Mouse (Mus musculus) liver, embryonic 14.5 days (tissue): ENCODE results near the gene Ntn3. TPM values are rescaled to one million over a fixed set of nuclear protein-coding genes. Genes with fewer than 3 reads are reported as not detected.
A peak's percentile ranks its signal among the peaks of the same experiment; 100 is the strongest.

Source experiments
- ATAC-seq: fragments of 200-750 bp; cut with Nextera tagmentation; 2 replicates; pipeline ENCODE4 v1.8.0; 2017; ENCODE audit warnings: moderate number of reproducible peaks, mild to moderate bottlenecking, moderate library complexity; ENCODE audit not compliant: insufficient read depth
- DNase-seq, 3 experiments: peaks; one replicate each; pipeline ENCODE4 v3.0.0-alpha.2; 2012 to 2013; ENCODE audit warnings: low read depth in 3 of 3, low spot score in 3 of 3
- H3K27ac ChIP-seq: fragments of 300-500 bp; sonication (generic); 2 replicates; pipeline ENCODE4 v1.5.1; 2014; ENCODE audit warnings: moderate library complexity, mild to moderate bottlenecking, control low read depth, inconsistent platforms
- H3K27me3 ChIP-seq: fragments of 300-500 bp; sonication (generic); 2 replicates; pipeline ENCODE4 v1.6.1; 2014; ENCODE audit warnings: mild to moderate bottlenecking, low read length, moderate library complexity; ENCODE audit not compliant: control insufficient read depth, insufficient read depth
- H3K36me3 ChIP-seq: fragments of 300-500 bp; sonication (generic); replicated peaks from 2 replicates; pipeline ENCODE4 v1.6.1; 2014; ENCODE audit warnings: low read depth; ENCODE audit not compliant: control insufficient read depth, insufficient read depth
- H3K4me1 ChIP-seq, 2 experiments: fragments of 200-500 bp in 1 of 2; fragments of 300-500 bp in 1 of 2; sonication (generic) in 1 of 2; replicated peaks; 2 replicates each; pipeline ENCODE4 v1.6.1; 2012 to 2014; ENCODE audit warnings: antibody characterized with exemption in 1 of 2, inconsistent platforms in 1 of 2, low read length in 1 of 2; ENCODE audit not compliant: control insufficient read depth in 2 of 2, insufficient read depth in 2 of 2
- H3K4me2 ChIP-seq: fragments of 300-500 bp; sonication (generic); 2 replicates; pipeline ENCODE4 v1.6.1; 2014; ENCODE audit warnings: low read depth, mild to moderate bottlenecking, control low read depth, moderate library complexity
- H3K4me3 ChIP-seq, 2 experiments: fragments of 200-500 bp in 1 of 2; fragments of 300-500 bp in 1 of 2; sonication (generic) in 1 of 2; 2 replicates each; pipeline ENCODE4 v1.5.1; 2012 to 2014; ENCODE audit warnings: low read depth in 2 of 2, low read length in 2 of 2, mild to moderate bottlenecking in 2 of 2, control low read depth in 1 of 2, inconsistent platforms in 1 of 2, moderate library complexity in 1 of 2; ENCODE audit not compliant: insufficient read depth in 1 of 2
- H3K9ac ChIP-seq: fragments of 300-500 bp; sonication (generic); replicated peaks from 2 replicates; pipeline ENCODE4 v1.6.1; 2014; ENCODE audit warnings: mild to moderate bottlenecking, control low read depth, moderate library complexity
- H3K9me3 ChIP-seq: fragments of 300-500 bp; sonication (generic); 2 replicates; pipeline ENCODE4 v1.6.1; 2016; ENCODE audit warnings: low read length, mixed read lengths; ENCODE audit not compliant: control insufficient read depth
- CTCF ChIP-seq: IDR thresholded peaks from 2 replicates; pipeline ENCODE4 v1.5.1; 2016; ENCODE audit warnings: antibody characterized with exemption, low read depth, control low read depth
- EP300 ChIP-seq: IDR thresholded peaks from 2 replicates; pipeline ENCODE4 v1.6.1; 2016; ENCODE audit warnings: antibody characterized with exemption, low read depth
- WGBS: fragments of 180-500 bp; shearing (Covaris S2); extraction: QIAGEN DNeasy Blood & Tissue Kit; methylation state at CpG from one replicate; pipeline ENCODE4 v1.1.7; 2014; ENCODE audit not compliant: insufficient replicate concordance; 5-methylcytosine and 5-hydroxymethylcytosine counted together
- polyA plus RNA-seq, 2 experiments: library from polyadenylated mRNA; depleted of rRNA in 1 of 2; stranded (reverse) in 1 of 2; unstranded in 1 of 2; fragments of >200 nt; fragmentation: Nextera tagmentation in 1 of 2; extraction: Ambion mirVana in 1 of 2; gene quantifications; 2 replicates each; pipeline versions ENCODE4 v1.2.1 to v1.2.3; 2012 to 2014

Ntn3 gene
- polyA plus RNA-seq (2012; rRNA removed) (0.59 and 0.64 TPM in 2 replicates), polyA plus RNA-seq (2014; fragmentation: Nextera tagmentation; extraction: Ambion mirVana) (0.45 and 0.69 TPM in 2 replicates)

- peak within 1 kb of the TSS; percentile 42 to 67 for H3K4me3 ChIP-seq
- WGBS = 3% methylated on average over 43 of the region's 43 CpGs
- H3K4me2 ChIP-seq = peak within 1 kb of the TSS; percentile 97
- H3K9me3 ChIP-seq = no peaks in the 10 kb centered on the region
- ATAC-seq (peak; percentile 85), DNase-seq (peak; percentile 85 to 87 (median 87))
- TF ChIP-seq CTCF (no peak), EP300 (peak; percentile 79)
- H3K9ac ChIP-seq = peak within 1 kb of the TSS; percentile 76
- peaks cover 57 to 65% of the 10 kb centered on the region in 2 experiments for H3K4me1 ChIP-seq
- H3K27me3 ChIP-seq = peaks cover 3% of the 10 kb centered on the region; the same call in 1 of the 2 replicates
- H3K27ac ChIP-seq = peak within 1 kb of the TSS; percentile 95
- H3K36me3 ChIP-seq = no peaks in the 10 kb centered on the region
These were observed at the start of gene Ntn3 for GRCm38 (mm10) chr17:24209043-24209915. Gene Ntn3, minus strand, starts transcription at chr17:24209531.

DNA sequence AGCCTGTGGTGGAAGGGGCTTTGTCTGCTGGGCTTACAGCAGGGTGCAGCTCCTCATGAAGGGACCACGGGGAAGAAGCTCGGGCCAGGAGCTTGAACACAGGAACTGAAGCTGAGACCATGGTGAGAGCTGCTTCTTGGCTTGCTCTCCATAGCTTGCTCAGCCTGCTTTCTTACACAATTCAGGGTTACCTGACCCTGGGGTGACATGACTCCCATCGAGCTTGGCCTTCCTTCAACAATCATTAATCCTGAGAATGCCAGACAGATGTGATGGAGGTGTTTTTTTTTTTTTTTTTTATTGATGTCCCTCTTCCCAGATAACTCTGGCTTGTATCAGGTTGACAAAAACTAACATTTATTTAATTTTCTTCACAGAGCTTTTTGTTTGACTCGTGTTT is 49.6 kb upstream of the Ntn3 start:
- Histone ChIP-seq H3K27ac (no peak overlapping the region), H3K9me3 (no peaks in the 10 kb centered on the region), H3K4me3 (no peak overlapping the region), H3K4me1 (no peaks in the 10 kb centered on the region; a peak in 1 of 4 replicates), H3K9ac (no peak overlapping the region), H3K4me2 (no peak overlapping the region), H3K36me3 (no peaks in the 10 kb centered on the region), H3K27me3 (no peaks in the 10 kb centered on the region)
- WGBS = 50% methylated on average over 4 of the region's 4 CpGs
- TF ChIP-seq CTCF = no peak
- TF ChIP-seq EP300 = no peak
- ATAC-seq (no peak), DNase-seq (no peak)

DNA sequence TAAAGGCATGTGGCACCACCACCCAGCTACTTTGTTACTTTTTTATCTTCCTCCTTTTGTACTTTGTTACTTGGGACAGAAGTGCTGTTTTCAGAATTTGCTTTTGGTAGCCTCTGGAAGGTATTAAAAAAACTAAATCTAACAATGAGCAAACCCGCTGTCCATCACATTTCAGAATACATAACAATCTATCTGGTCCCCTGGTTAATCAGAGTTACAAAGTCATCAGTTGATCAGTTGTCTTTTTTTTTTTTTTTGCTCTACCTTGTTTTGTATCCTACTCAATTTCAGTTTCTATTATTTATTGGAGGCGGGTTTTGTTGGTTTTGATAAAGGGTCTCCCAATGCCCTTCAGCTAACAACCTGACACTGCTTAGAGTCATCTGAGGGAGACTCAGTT is 43.0 kb upstream of the Ntn3 start:
- DNase-seq = no peak
- peak overlapping the region; percentile 89 for H3K27ac ChIP-seq
- WGBS = 84% methylated on average over 2 of the region's 2 CpGs
- peaks cover 19% of the 10 kb centered on the region for H3K36me3 ChIP-seq
- peak overlapping the region; percentile 94 for H3K9ac ChIP-seq
- no peaks in the 10 kb centered on the region for H3K9me3 ChIP-seq
- no peak for TF ChIP-seq CTCF
- TF ChIP-seq EP300 = no peak
- peak overlapping the region in 1 of 2 experiments; percentile 79; a peak in 2 of 4 replicates for H3K4me3 ChIP-seq
- H3K27me3 ChIP-seq = no peaks in the 10 kb centered on the region
- peak overlapping the region; percentile 97 for H3K4me2 ChIP-seq
- ATAC-seq = no peak
- H3K4me1 ChIP-seq = peaks cover 13 to 18% of the 10 kb centered on the region in 2 experiments

DNA sequence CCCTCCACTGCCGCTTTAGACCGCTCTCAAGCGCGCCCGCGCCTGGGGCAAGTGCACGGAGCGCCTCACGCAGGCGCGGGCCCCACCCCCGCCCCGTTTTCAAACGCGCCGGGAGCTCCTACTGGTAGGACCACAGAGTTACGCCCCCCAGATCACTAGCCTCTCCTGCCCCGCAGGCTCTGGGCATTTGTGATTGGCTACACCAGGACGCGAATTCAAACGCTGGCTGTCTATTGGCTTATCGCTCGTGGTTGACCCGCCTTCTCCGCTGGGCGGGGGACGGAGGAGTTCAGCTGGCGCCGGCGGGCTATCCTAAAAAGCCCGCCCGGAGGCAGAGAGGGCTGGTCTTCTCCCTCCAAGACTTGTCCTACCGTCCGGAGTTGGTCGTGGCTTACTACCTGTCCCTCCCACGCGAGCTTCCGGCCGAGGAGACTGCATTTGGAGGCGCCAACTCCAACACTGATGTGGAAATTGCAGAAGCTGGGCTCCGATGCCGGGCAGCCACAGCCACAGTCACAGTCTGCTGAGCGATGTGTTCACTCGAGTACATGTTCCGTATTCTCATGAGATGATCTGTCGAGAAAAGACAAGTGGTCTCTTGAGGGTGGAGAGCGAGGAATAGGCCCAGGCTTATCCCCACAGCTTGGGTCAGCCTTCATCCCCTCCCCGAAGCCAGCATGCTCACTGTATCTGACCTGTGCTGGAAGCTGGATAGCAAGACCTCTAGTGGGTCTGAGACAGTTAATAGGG is 42.2 kb upstream of the Ntn3 start, which contains the start of gene Ccnf:
TSS of gene Ccnf (minus strand) at position 165 of the 750 bp plus-strand sequence.
- WGBS = under 1% methylated on average over 48 of the region's 48 CpGs
- H3K4me3 ChIP-seq = peak within 1 kb of the TSS; percentile 77 to 79

More for the DNA sequence above, 42.2 kb upstream of the Ntn3 start, which contains the start of gene Ccnf:
- TF ChIP-seq EP300 = peak; percentile 62
- peak; percentile 49 for TF ChIP-seq CTCF
- peaks cover 27% of the 10 kb centered on the region for H3K36me3 ChIP-seq
- H3K9ac ChIP-seq = peak within 1 kb of the TSS; percentile 94
- peaks cover 13 to 18% of the 10 kb centered on the region in 2 experiments for H3K4me1 ChIP-seq
- ATAC-seq (peak; percentile 99), DNase-seq (peak; percentile 98 to 99 (median 99))
- peak within 1 kb of the TSS; percentile 89 for H3K27ac ChIP-seq
- no peaks in the 10 kb centered on the region for H3K27me3 ChIP-seq
- H3K4me2 ChIP-seq = peak within 1 kb of the TSS; percentile 98
- no peaks in the 10 kb centered on the region for H3K9me3 ChIP-seq
